Mouse (Mus musculus): ENCODE results near the gene Ppp5c. TPM values are rescaled to one million over a fixed set of nuclear protein-coding genes. Genes with fewer than 3 reads are reported as not detected.

The Ppp5c gene
- total and polyA plus RNA-seq, 3 experiments: 125 to 223 (median 128) TPM

DNA sequence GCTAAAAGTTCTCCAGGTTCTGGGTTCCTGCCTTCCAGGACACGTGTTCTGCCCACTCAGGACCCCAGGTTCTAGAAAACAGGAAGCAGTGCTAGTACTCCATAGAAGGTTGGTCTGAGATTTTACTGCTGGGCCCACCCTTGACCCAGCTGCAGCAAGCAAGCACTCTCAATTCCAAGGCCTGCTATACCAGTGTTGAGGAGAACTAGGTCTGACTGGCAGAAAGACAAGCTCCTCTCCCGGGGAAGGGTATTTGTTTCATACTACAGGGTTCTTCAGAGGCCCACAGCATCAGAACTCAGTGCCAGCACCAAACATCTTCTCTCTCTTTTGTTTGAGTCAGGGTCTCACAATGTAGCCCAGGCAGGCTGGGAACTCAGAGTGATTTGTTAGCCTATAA lies 9.8 kb downstream of the Ppp5c start:
- Histone ChIP-seq H3K9me3 (replicated peaks; ENCODE audit: low read length) (no peaks in the 10 kb centered on the region), H3K4me2 (ENCODE audit: insufficient read depth, low read depth, poor library complexity, severe bottlenecking) (no peak overlapping the region), H3K27me3 (replicated peaks) (no peaks in the 10 kb centered on the region), H3K9ac (ENCODE audit: insufficient read depth, low read depth) (no peak overlapping the region), H3K4me1 (ENCODE audit: control insufficient read depth in 1 of 2, insufficient read depth in 2 of 2) (peaks cover 3 to 36% of the 10 kb centered on the region in 2 experiments; a peak in 3 of 4 replicates), H3K36me3 (replicated peaks in 1 of 2; ENCODE audit: control insufficient read depth in 1 of 2, insufficient read depth in 1 of 2, low read length in 1 of 2) (peaks cover 84 to 97% of the 10 kb centered on the region in 2 experiments), H3K79me2 (replicated peaks; ENCODE audit: control insufficient read depth, extremely low read depth, insufficient read depth, poor library complexity, severe bottlenecking) (peaks cover 54% of the 10 kb centered on the region), H3K27ac (ENCODE audit: insufficient read depth, low read depth) (no peak overlapping the region), H3K4me3 (replicated peaks in 1 of 3; ENCODE audit: low read depth in 2 of 3, low read length in 2 of 3, poor library complexity in 1 of 3) (no peak overlapping the region)
- DNase-seq (ENCODE audit: extremely low read depth): no peak
- dilution Hi-C loops (cut with MboI; ENCODE audit: extremely low pct_ligation_motif_present, extremely low pct_unique_long_range_greater_than_20kb, low sequenced_read_pairs) (no loop called here), in situ Hi-C loops (cut with MboI; ENCODE audit: low pct_ligation_motif_present, low pct_unique_long_range_greater_than_20kb, low sequenced_read_pairs) (no loop called here)
- TF ChIP-seq GABPA (IDR thresholded peaks at IDR 0.05; ENCODE audit: insufficient replicate concordance, low read depth, low read length): no peak
- no peak for TF ChIP-seq TCF12 (IDR thresholded peaks at IDR 0.05; ENCODE audit: low read depth, low read length)
- no peak for TF ChIP-seq MYC (IDR thresholded peaks at IDR 0.05; ENCODE audit: low read depth, low read length)
- no peak for TF ChIP-seq NRF1 (IDR thresholded peaks at IDR 0.05; ENCODE audit: low read depth, low read length)
- no peak for TF ChIP-seq MEF2A (IDR thresholded peaks at IDR 0.05; ENCODE audit: borderline replicate concordance, low read depth, low read length)
- no peak for TF ChIP-seq POLR2AphosphoS2 (IDR thresholded peaks at IDR 0.05; ENCODE audit: low read depth, low read length)
- TF ChIP-seq NELFE (IDR thresholded peaks at IDR 0.05; ENCODE audit: low read depth, low read length): no peak
- no peak for TF ChIP-seq ZNF384 (IDR thresholded peaks at IDR 0.05; ENCODE audit: low read depth, low read length)

DNA sequence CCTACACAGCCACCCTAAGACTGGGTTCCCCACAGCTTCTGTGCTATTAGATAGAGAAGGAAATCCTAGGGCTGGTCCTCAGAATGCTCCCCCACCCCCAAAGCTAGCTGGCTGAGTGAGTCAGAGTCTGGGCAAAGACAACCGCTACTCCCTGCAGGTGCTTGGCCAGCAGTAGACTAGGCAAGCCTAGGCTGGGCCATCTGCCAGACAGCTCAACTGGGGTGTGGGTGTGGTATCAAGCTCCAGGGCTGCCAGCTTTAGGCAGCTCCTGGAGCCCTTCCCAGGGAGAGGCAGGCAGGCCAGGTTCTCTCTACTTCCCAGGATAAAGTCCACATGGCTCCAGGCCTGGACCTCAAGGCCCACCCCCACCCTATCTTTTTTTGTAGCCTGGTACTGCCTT lies 10.7 kb downstream of the Ppp5c start:
- Histone ChIP-seq H3K4me2 (ENCODE audit: insufficient read depth, low read depth, poor library complexity, severe bottlenecking) (no peak overlapping the region), H3K79me2 (replicated peaks; ENCODE audit: control insufficient read depth, extremely low read depth, insufficient read depth, poor library complexity, severe bottlenecking) (peaks cover 45% of the 10 kb centered on the region), H3K4me3 (replicated peaks in 1 of 3; ENCODE audit: low read depth in 2 of 3, low read length in 2 of 3, poor library complexity in 1 of 3) (no peak overlapping the region), H3K4me1 (ENCODE audit: control insufficient read depth in 1 of 2, insufficient read depth in 2 of 2) (peaks cover 3 to 27% of the 10 kb centered on the region in 2 experiments; a peak in 3 of 4 replicates), H3K9me3 (replicated peaks; ENCODE audit: low read length) (no peaks in the 10 kb centered on the region), H3K9ac (ENCODE audit: insufficient read depth, low read depth) (no peak overlapping the region), H3K27me3 (replicated peaks) (no peaks in the 10 kb centered on the region), H3K36me3 (replicated peaks in 1 of 2; ENCODE audit: control insufficient read depth in 1 of 2, insufficient read depth in 1 of 2, low read length in 1 of 2) (peaks cover 84 to 97% of the 10 kb centered on the region in 2 experiments), H3K27ac (ENCODE audit: insufficient read depth, low read depth) (no peak overlapping the region)
- no peak for DNase-seq (ENCODE audit: extremely low read depth)
- in situ Hi-C loops (cut with MboI; ENCODE audit: low pct_ligation_motif_present, low pct_unique_long_range_greater_than_20kb, low sequenced_read_pairs): no loop called here
- dilution Hi-C loops (cut with MboI; ENCODE audit: extremely low pct_ligation_motif_present, extremely low pct_unique_long_range_greater_than_20kb, low sequenced_read_pairs): no loop called here
- TF ChIP-seq JUN (IDR thresholded peaks at IDR 0.05; ENCODE audit: insufficient read depth, low read depth, low read length) (no peak), MAZ (IDR thresholded peaks at IDR 0.05; ENCODE audit: low read depth, low read length) (no peak), PAX5 (IDR thresholded peaks at IDR 0.05; ENCODE audit: low read length) (no peak), BHLHE40 (IDR thresholded peaks at IDR 0.05; ENCODE audit: low read depth, low read length) (no peak), IRF4 (IDR thresholded peaks at IDR 0.05; ENCODE audit: low read depth, low read length) (no peak), NRF1 (IDR thresholded peaks at IDR 0.05; ENCODE audit: low read depth, low read length) (no peak), JUND (conservative IDR thresholded peaks at IDR 0.05; ENCODE audit: low read depth, low read length) (no peak), HCFC1 (IDR thresholded peaks at IDR 0.05; ENCODE audit: low read depth, low read length) (no peak), ZNF384 (IDR thresholded peaks at IDR 0.05; ENCODE audit: low read depth, low read length) (no peak), MEF2A (IDR thresholded peaks at IDR 0.05; ENCODE audit: borderline replicate concordance, low read depth, low read length) (no peak), EP300 (IDR thresholded peaks at IDR 0.05; ENCODE audit: low read length) (no peak), ZMIZ1 (IDR thresholded peaks at IDR 0.05; ENCODE audit: low read depth, low read length) (no peak), ETS1 (conservative IDR thresholded peaks at IDR 0.05; ENCODE audit: low read depth, low read length) (no peak), RCOR1 (conservative IDR thresholded peaks at IDR 0.05; ENCODE audit: low read depth, low read length) (no peak), ZC3H11A (IDR thresholded peaks at IDR 0.05; ENCODE audit: low read depth, low read length) (no peak), SIN3A (IDR thresholded peaks at IDR 0.05; ENCODE audit: low read length) (no peak)
